Comparison of ENCODE assay signal across 20 mouse cellular contexts in the genomic region with DNA sequence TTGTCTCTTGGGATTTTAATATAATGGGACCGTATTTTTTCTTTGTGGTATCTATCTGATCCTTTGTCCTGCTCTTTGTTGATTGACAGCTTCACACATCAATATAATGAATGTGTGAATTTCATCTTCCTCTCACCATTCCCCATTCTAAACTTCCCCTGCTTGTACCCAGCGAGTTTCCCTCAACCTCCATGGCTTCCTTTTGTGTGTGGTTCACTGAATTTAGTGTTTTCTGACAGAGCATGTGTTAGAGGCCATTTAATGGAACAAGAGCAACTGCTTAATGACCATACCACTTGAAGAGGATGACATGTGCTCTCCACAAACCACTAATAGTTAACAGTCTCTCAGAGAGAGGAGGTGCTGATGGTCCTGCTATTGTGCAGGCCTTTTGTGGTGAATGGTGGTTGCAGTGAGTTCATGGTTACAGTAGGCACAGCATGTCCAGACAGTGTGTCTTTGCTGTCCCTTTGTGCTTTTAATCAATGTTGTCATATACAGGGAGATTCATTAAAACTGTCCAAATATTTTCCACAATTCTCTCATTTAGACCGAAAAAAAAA.
"Had no signal": no experiment of that assay in that cellular context is flagged by ENCODE, and none has a peak within 500 bp of the region (broad histone marks: within the 10 kb centered on the region; RNA-seq: fewer than 3 reads in every experiment).

No protein-coding gene starts in this region.

- H3K4me3 ChIP-seq: layer of hippocampus, adult 2 months; left cerebral cortex, adult 2 months; liver, embryonic 13.5 days; midbrain, embryonic 12.5 days; midbrain, embryonic 15.5 days; neural tube, embryonic 12.5 days; neural tube, embryonic 15.5 days had no signal

- H3K4me2 ChIP-seq: liver, embryonic 13.5 days; midbrain, embryonic 12.5 days; midbrain, embryonic 15.5 days; neural tube, embryonic 12.5 days; neural tube, embryonic 15.5 days had no signal

- H3K9ac ChIP-seq: liver, embryonic 13.5 days; midbrain, embryonic 12.5 days; midbrain, embryonic 15.5 days; neural tube, embryonic 12.5 days; neural tube, embryonic 15.5 days had no signal

- H3K27ac ChIP-seq: layer of hippocampus, adult 2 months; left cerebral cortex, adult 2 months; liver, embryonic 13.5 days; midbrain, embryonic 12.5 days; midbrain, embryonic 15.5 days; neural tube, embryonic 12.5 days; neural tube, embryonic 15.5 days; stomach, postnatal 0 days had no signal

- H3K4me1 ChIP-seq: liver, embryonic 13.5 days; midbrain, embryonic 12.5 days; midbrain, embryonic 15.5 days; neural tube, embryonic 12.5 days; neural tube, embryonic 15.5 days had no signal

- H3K9me3 ChIP-seq: liver, embryonic 13.5 days; midbrain, embryonic 12.5 days; midbrain, embryonic 15.5 days; neural tube, embryonic 12.5 days; neural tube, embryonic 15.5 days had no signal

- DNase-seq: kidney, adult 8-10 months; kidney, postnatal 14 days; layer of hippocampus, adult 9-11 months; layer of hippocampus, postnatal 36 days; liver, embryonic 13.5 days; lung, adult 2 months; lung, postnatal 14 days; lung, postnatal 4 days; right cerebral cortex, adult 18-20 months; right cerebral cortex, postnatal 14 days; right cerebral cortex, postnatal 4 days; thymus, adult 2 months; thymus, postnatal 25 days had no signal

- H3K27me3 ChIP-seq: liver, embryonic 13.5 days; midbrain, embryonic 12.5 days; midbrain, embryonic 15.5 days; neural tube, embryonic 12.5 days; neural tube, embryonic 15.5 days had no signal

- ATAC-seq: midbrain, embryonic 15.5 days had no signal

- H3K36me3 ChIP-seq: liver, embryonic 13.5 days; midbrain, embryonic 12.5 days; midbrain, embryonic 15.5 days; neural tube, embryonic 12.5 days; neural tube, embryonic 15.5 days had no signal
